Mouse (Mus musculus) hindbrain, embryonic 13.5 days (tissue): Measurements from ENCODE around the gene Spr. TPM values are rescaled to one million over a fixed set of nuclear protein-coding genes. Genes with fewer than 3 reads are reported as not detected.

Experiments used
- ATAC-seq: fragments of 200-750 bp; cut with Nextera tagmentation; 2 replicates; pipeline ENCODE4 v1.8.0; 2017; ENCODE audit warnings: moderate TSS enrichment; ENCODE audit not compliant: low FRiP score
- H3K27ac ChIP-seq: fragments of 300-500 bp; sonication (generic); 2 replicates; pipeline ENCODE4 v1.5.1; 2015; ENCODE audit warnings: inconsistent platforms, mild to moderate bottlenecking, moderate library complexity
- H3K27me3 ChIP-seq: fragments of 300-500 bp; sonication (generic); 2 replicates; pipeline ENCODE4 v1.6.1; 2015; ENCODE audit warnings: mild to moderate bottlenecking, inconsistent platforms
- H3K36me3 ChIP-seq: fragments of 300-500 bp; sonication (generic); 2 replicates; pipeline ENCODE4 v1.6.1; 2015; ENCODE audit warnings: mild to moderate bottlenecking, inconsistent platforms
- H3K4me1 ChIP-seq: fragments of 300-500 bp; sonication (generic); replicated peaks from 2 replicates; pipeline ENCODE4 v1.6.1; 2015; ENCODE audit warnings: inconsistent platforms
- H3K4me2 ChIP-seq: fragments of 300-500 bp; sonication (generic); 2 replicates; pipeline ENCODE4 v1.6.1; 2015; ENCODE audit warnings: inconsistent platforms, mild to moderate bottlenecking, moderate library complexity
- H3K4me3 ChIP-seq: fragments of 300-500 bp; sonication (generic); 2 replicates; pipeline ENCODE4 v1.5.1; 2015; ENCODE audit warnings: mild to moderate bottlenecking, inconsistent platforms
- H3K9ac ChIP-seq: fragments of 300-500 bp; sonication (generic); 2 replicates; pipeline ENCODE4 v1.6.1; 2015; ENCODE audit warnings: mild to moderate bottlenecking, inconsistent platforms
- H3K9me3 ChIP-seq: fragments of 300-500 bp; sonication (generic); 2 replicates; pipeline ENCODE4 v1.6.1; 2016; ENCODE audit warnings: inconsistent platforms
- WGBS: fragments of 180-500 bp; shearing (Covaris S2); methylation state at CpG from one replicate; pipeline ENCODE4 v1.1.7; 2015; 5-methylcytosine and 5-hydroxymethylcytosine counted together
- polyA plus RNA-seq: library from polyadenylated mRNA; unstranded; fragments of >200 nt; fragmentation: Nextera tagmentation; extraction: Ambion mirVana; gene quantifications from 2 replicates; pipeline ENCODE4 v1.2.1, GENCODE M21; 2015

Spr gene
- polyA plus RNA-seq, 1 experiment from 2014 or later = 23.0 TPM

GRCm38 (mm10) chr6:85105033-85105615, 32.4 kb downstream of the Spr start:
- Histone ChIP-seq H3K9me3 (no peaks in the 10 kb centered on the region), H3K9ac (no peak overlapping the region), H3K27ac (no peak overlapping the region), H3K27me3 (no peaks in the 10 kb centered on the region), H3K4me2 (no peak overlapping the region), H3K36me3 (no peaks in the 10 kb centered on the region), H3K4me3 (no peak overlapping the region), H3K4me1 (no peaks in the 10 kb centered on the region)
- ATAC-seq = no peak
- WGBS = 86% methylated on average over 10 of the region's 10 CpGs

GRCm38 (mm10) chr6:85103321-85103720, 34.2 kb downstream of the Spr start:
- Histone ChIP-seq H3K27ac (no peak overlapping the region), H3K4me2 (no peak overlapping the region), H3K9me3 (no peaks in the 10 kb centered on the region), H3K4me1 (no peaks in the 10 kb centered on the region), H3K9ac (no peak overlapping the region), H3K27me3 (no peaks in the 10 kb centered on the region), H3K36me3 (no peaks in the 10 kb centered on the region), H3K4me3 (no peak overlapping the region)
- 89% methylated on average over 3 of the region's 3 CpGs for WGBS
- ATAC-seq = no peak

GRCm38 (mm10) chr6:85096441-85096840, 41.1 kb downstream of the Spr start:
- WGBS = 85% methylated on average over 2 of the region's 2 CpGs

GRCm38 (mm10) chr6:85087425-85087824, 50.1 kb downstream of the Spr start:
- Histone ChIP-seq H3K9ac (no peak overlapping the region), H3K27me3 (no peaks in the 10 kb centered on the region), H3K4me2 (no peak overlapping the region), H3K9me3 (no peaks in the 10 kb centered on the region), H3K36me3 (no peaks in the 10 kb centered on the region), H3K4me3 (no peak overlapping the region), H3K4me1 (no peaks in the 10 kb centered on the region), H3K27ac (no peak overlapping the region)
- 90% methylated on average over 4 of the region's 4 CpGs for WGBS
- ATAC-seq = no peak

More at GRCm38 (mm10) chr6:85096441-85096840, 41.1 kb downstream of the Spr start:
- H3K27ac ChIP-seq = no peak overlapping the region
- no peak overlapping the region for H3K9ac ChIP-seq
- H3K4me1 ChIP-seq = no peaks in the 10 kb centered on the region
- no peaks in the 10 kb centered on the region for H3K36me3 ChIP-seq
- no peaks in the 10 kb centered on the region for H3K9me3 ChIP-seq
- ATAC-seq = no peak
- H3K27me3 ChIP-seq = no peaks in the 10 kb centered on the region
- no peak overlapping the region for H3K4me2 ChIP-seq
- H3K4me3 ChIP-seq = no peak overlapping the region

GRCm38 (mm10) chr6:85086645-85087044, 50.9 kb downstream of the Spr start:
- Histone ChIP-seq H3K4me2 (no peak overlapping the region), H3K27ac (no peak overlapping the region), H3K9me3 (no peaks in the 10 kb centered on the region), H3K27me3 (no peaks in the 10 kb centered on the region), H3K4me3 (no peak overlapping the region), H3K36me3 (no peaks in the 10 kb centered on the region), H3K9ac (no peak overlapping the region), H3K4me1 (no peaks in the 10 kb centered on the region)
- 79% methylated on average over 3 of the region's 3 CpGs for WGBS
- ATAC-seq = no peak

Other genes starting within 250 kb of the Spr start
- 47.7 and 52.1 TPM in 2 replicates for gene Exoc6b, start 68.3 kb downstream of the Spr start, polyA plus RNA-seq
- not detected in 2 replicates for gene Emx1, start 49.7 kb upstream of the Spr start, polyA plus RNA-seq
- 18.3 and 19.6 TPM in 2 replicates for gene Sfxn5, start 195.7 kb upstream of the Spr start, polyA plus RNA-seq
- 13.7 and 14.8 TPM in 2 replicates for gene Rab11fip5, start 236.9 kb upstream of the Spr start, polyA plus RNA-seq